In genomic region chr16:90736672-90737270, GRCm38 (mm10) we compare ENCODE assay signal across 15 mouse cellular contexts. TPM values are rescaled to one million over a fixed set of nuclear protein-coding genes. Genes with fewer than 3 reads are reported as not detected.
A peak's percentile ranks its signal among the peaks of the same experiment; 100 is the strongest.
DNase-seq lines count a peak whose midpoint lies in the region; ATAC-seq and TF ChIP-seq lines count a peak whose summit lies in the region.
"Had no signal": no experiment of that assay in that cellular context is flagged by ENCODE, and none has a peak within 500 bp of the region (broad histone marks: within the 10 kb centered on the region; RNA-seq: fewer than 3 reads in every experiment).

No protein-coding gene starts in this region.

- peak; percentile 26 for DNase-seq in kidney, adult 2 months
- no peak for DNase-seq in kidney, adult 18-20 months
- peak; percentile 29 for DNase-seq in ES-CJ7 (ENCODE audit: low read depth, low spot score)
- peak; percentile 69 for DNase-seq in adrenal gland, postnatal 25 days
- no peak for DNase-seq in left cerebral cortex, postnatal 10 days (ENCODE audit: extremely low spot score in 1 of 2, low spot score in 2 of 2)
- DNase-seq in cerebellum, postnatal 4 days (ENCODE audit: low spot score in 2 of 2): no peak
- DNase-seq: cerebellum, adult 18-20 months; gastrocnemius, postnatal 36 days; thymus, postnatal 14 days had no signal

- no peaks in the 10 kb centered on the region for H3K27me3 ChIP-seq in kidney, adult 2 months (replicated peaks; ENCODE audit: control insufficient read depth, insufficient read depth, low read length)
- no peaks in the 10 kb centered on the region; the same call in 1 of the 2 replicates for H3K27me3 ChIP-seq in liver, embryonic 12.5 days (replicated peaks)
- H3K27me3 ChIP-seq: forebrain, embryonic 15.5 days; lung, embryonic 15.5 days had no signal

- WGBS in kidney, adult 2 months: 46% methylated on average over 10 of the region's 10 CpGs
- 50% methylated on average over 10 of the region's 10 CpGs for WGBS in liver, embryonic 12.5 days (ENCODE audit: insufficient replicate concordance)

- H3K4me3 ChIP-seq in kidney, adult 2 months (ENCODE audit: insufficient read depth, low read depth, low read length): no peak overlapping the region
- H3K4me3 ChIP-seq in liver, embryonic 12.5 days: no peak overlapping the region
- H3K4me3 ChIP-seq: forebrain, embryonic 15.5 days; hindbrain, embryonic 10.5 days; lung, embryonic 15.5 days; midbrain, embryonic 10.5 days had no signal

- H3K9me3 ChIP-seq in liver, embryonic 12.5 days (replicated peaks): no peaks in the 10 kb centered on the region
- H3K9me3 ChIP-seq: forebrain, embryonic 15.5 days; hindbrain, embryonic 10.5 days; lung, embryonic 15.5 days; midbrain, embryonic 10.5 days had no signal

- no peak for TF ChIP-seq CTCF in kidney, adult 2 months (conservative IDR thresholded peaks at IDR 0.05; ENCODE audit: insufficient read depth, insufficient read length, low read depth, low read length)

- H3K4me1 ChIP-seq in kidney, adult 2 months (ENCODE audit: control insufficient read depth, insufficient read depth, low read length): no peaks in the 10 kb centered on the region
- H3K4me1 ChIP-seq in liver, embryonic 12.5 days: peaks cover 64% of the 10 kb centered on the region
- H3K4me1 ChIP-seq: forebrain, embryonic 15.5 days had no signal

- intact Hi-C loops in left cerebral cortex, postnatal 10 days (cut with DNase I): no loop called here

- H3K9ac ChIP-seq in liver, embryonic 12.5 days: peak overlapping the region; percentile 35; the same call in 1 of the 2 replicates
- H3K9ac ChIP-seq: forebrain, embryonic 15.5 days; lung, embryonic 15.5 days had no signal

- no peak for TF ChIP-seq POLR2A in kidney, adult 2 months (IDR thresholded peaks at IDR 0.05; ENCODE audit: low read depth, low read length)

- peak overlapping the region; percentile 75; the same call in 1 of the 2 replicates for H3K4me2 ChIP-seq in liver, embryonic 12.5 days
- H3K4me2 ChIP-seq: forebrain, embryonic 15.5 days; lung, embryonic 15.5 days had no signal

- no peaks in the 10 kb centered on the region for H3K36me3 ChIP-seq in kidney, adult 2 months (ENCODE audit: control insufficient read depth, insufficient read depth, low read length)
- H3K36me3 ChIP-seq in liver, embryonic 12.5 days: peaks cover 6% of the 10 kb centered on the region
- H3K36me3 ChIP-seq: forebrain, embryonic 15.5 days; hindbrain, embryonic 10.5 days; lung, embryonic 15.5 days; midbrain, embryonic 10.5 days had no signal

- ATAC-seq in liver, embryonic 12.5 days: no peak
- ATAC-seq: forebrain, embryonic 15.5 days; Patski had no signal

- H3K27ac ChIP-seq in kidney, adult 2 months (ENCODE audit: insufficient read depth, low read depth, low read length): no peak overlapping the region
- peak overlapping the region; percentile 97 for H3K27ac ChIP-seq in liver, embryonic 12.5 days
- H3K27ac ChIP-seq: forebrain, embryonic 15.5 days; hindbrain, embryonic 10.5 days; lung, embryonic 15.5 days; midbrain, embryonic 10.5 days had no signal

RNA-seq across cellular contexts. Expression of gene Mrap, which starts 1.2 kb away (rescaled TPM):
- polyA plus RNA-seq in kidney, adult 2 months (2012; rRNA removed): 28.8 and 43.9 TPM in 2 replicates
- total RNA-seq in adrenal gland, postnatal 25 days (2021): 391 and 677 TPM in 2 replicates
- polyA plus RNA-seq in liver, embryonic 12.5 days (2016; fragmentation: Nextera tagmentation; extraction: Ambion mirVana): 68.2 and 69.9 TPM in 2 replicates
- under 1 TPM; 0.36 to 0.81 TPM for total RNA-seq in left cerebral cortex, postnatal 10 days (2021)
- polyA plus RNA-seq: forebrain, embryonic 15.5 days; Patski had no signal

RNA-seq across cellular contexts. Expression of gene Mis18a, which starts 9.6 kb away (rescaled TPM):
- 4.6 and 6.1 TPM in 2 replicates for polyA plus RNA-seq in kidney, adult 2 months (2012; rRNA removed)
- 8.6 and 9.7 TPM in 2 replicates for total RNA-seq in adrenal gland, postnatal 25 days (2021)
- polyA plus RNA-seq in liver, embryonic 12.5 days (2016; fragmentation: Nextera tagmentation; extraction: Ambion mirVana): 55.9 and 58.8 TPM in 2 replicates
- total RNA-seq in left cerebral cortex, postnatal 10 days (2021): 1 to 10 TPM; 7.2 to 9.0 TPM

Comparison
In these comparisons a context has a peak if more than half of its experiments do, and no peak if none do; other contexts are left out.
1. DNase-seq: peak in kidney, adult 2 months (single experiment), ES-CJ7 (single experiment) and adrenal gland, postnatal 25 days (single experiment); none in kidney, adult 18-20 months (single experiment), left cerebral cortex, postnatal 10 days (0 of 2) and cerebellum, postnatal 4 days (0 of 2).
2. RNA of gene Mrap, which starts 1.2 kb away (total RNA-seq): 391 to 677 TPM in adrenal gland, postnatal 25 days; 0.36 to 0.81 TPM in left cerebral cortex, postnatal 10 days; every median in the first group is over 100 times any median in the second.